Mouse (Mus musculus): Measurements from ENCODE around the gene Fmc1. TPM values are rescaled to one million over a fixed set of nuclear protein-coding genes. Genes with fewer than 3 reads are reported as not detected.
"Not testable (repeated sequence)": the region's sequence is repeated elsewhere in the genome, so short reads cannot be mapped to it uniquely, and the experiment has no call there.

Fmc1 gene
- polyA plus RNA-seq, 1 experiment from 2014 or later: 195 TPM

DNA sequence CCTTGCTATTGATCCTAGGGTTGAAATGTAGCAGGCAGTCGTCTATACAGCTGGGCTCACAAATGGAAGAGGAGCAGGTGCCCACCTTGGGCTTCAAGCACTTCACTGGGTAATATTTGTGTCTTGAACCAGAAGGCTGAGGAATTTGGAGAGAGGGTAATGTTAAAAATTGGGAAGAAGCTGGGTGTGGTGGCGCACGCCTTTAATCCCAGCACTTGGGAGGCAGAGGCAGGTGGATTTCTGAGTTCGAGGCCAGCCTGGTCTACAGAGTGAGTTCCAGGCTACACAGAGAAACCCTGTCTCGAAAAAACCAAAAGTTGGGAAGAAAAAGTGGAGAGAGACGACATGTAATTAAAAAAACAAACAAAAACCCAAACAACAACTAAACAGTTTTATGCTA, 16.5 kb downstream of the Fmc1 start:
- Histone ChIP-seq H3K4me2 (peak overlapping the region; percentile 72), H3K9ac (ENCODE audit: low read depth, low read length) (peak overlapping the region; percentile 97), H3K27ac (ENCODE audit: low read depth, low read length) (peak overlapping the region; percentile 100), H3K4me3 (ENCODE audit: low read depth, low read length) (peak overlapping the region; percentile 72; the same call in 1 of the 2 replicates)
- WGBS (ENCODE audit: insufficient replicate concordance): 78% methylated on average over 6 of the region's 6 CpGs
- ATAC-seq (replicated peaks; ENCODE audit: insufficient number of reproducible peaks, low FRiP score, low TSS enrichment); H3K4me1 ChIP-seq (ENCODE audit: control insufficient read depth, insufficient read depth, low read length); H3K27me3 ChIP-seq (ENCODE audit: control insufficient read depth, insufficient read depth, low read length); H3K9me3 ChIP-seq (replicated peaks; ENCODE audit: control insufficient read depth, low read length); H3K36me3 ChIP-seq (ENCODE audit: control insufficient read depth, insufficient read depth, low read length): not testable (repeated sequence)

DNA sequence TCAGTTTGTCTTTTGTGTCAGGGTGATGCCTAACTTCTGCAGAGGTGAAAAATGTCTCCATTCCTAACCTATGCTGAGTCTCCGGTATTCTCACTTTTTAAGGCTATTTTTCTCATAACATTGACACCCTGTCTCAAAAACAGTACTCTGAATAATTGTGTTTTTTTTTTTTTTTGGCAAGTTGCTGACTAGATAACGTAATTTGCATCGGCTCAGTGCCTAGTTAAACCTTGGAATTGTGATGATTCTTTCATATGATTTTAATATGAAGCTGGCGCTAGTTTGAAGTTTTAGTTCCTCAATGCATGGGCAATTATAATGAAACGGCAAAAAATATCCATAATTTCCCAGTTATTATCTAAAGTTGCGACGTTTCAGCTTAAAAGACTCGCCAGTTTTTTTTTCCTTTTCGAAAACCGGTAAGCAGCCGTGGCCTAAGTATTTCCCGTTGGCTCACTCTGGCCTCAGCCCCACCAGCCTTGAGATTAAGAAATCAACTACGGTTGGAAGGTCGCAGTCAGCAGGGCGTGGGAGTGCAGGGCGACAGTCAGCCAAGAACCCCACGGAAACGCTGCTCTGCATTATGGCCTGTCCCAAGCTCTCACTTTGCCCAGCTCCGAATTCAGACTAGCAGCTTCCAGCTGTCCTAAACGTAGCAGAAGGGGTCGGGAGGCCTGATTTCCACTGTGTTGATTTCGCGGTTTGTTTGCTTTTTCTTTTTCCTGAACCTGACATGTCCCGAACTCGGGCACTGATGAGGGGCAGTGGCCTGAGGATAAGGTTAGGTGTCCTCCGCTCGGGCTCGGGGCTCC, 17.2 kb downstream of the Fmc1 start:
- Histone ChIP-seq H3K36me3 (ENCODE audit: control insufficient read depth, insufficient read depth, low read length) (no peaks in the 10 kb centered on the region), H3K27me3 (ENCODE audit: control insufficient read depth, insufficient read depth, low read length) (no peaks in the 10 kb centered on the region), H3K27ac (ENCODE audit: low read depth, low read length) (peak overlapping the region; percentile 100), H3K9ac (ENCODE audit: low read depth, low read length) (peak overlapping the region; percentile 97), H3K4me3 (ENCODE audit: low read depth, low read length) (peak overlapping the region; percentile 72), H3K9me3 (replicated peaks; ENCODE audit: control insufficient read depth, low read length) (no peaks in the 10 kb centered on the region), H3K4me1 (ENCODE audit: control insufficient read depth, insufficient read depth, low read length) (peaks cover 8% of the 10 kb centered on the region), H3K4me2 (peak overlapping the region; percentile 72)
- peak; percentile 64 for ATAC-seq (replicated peaks; ENCODE audit: insufficient number of reproducible peaks, low FRiP score, low TSS enrichment)
- WGBS (ENCODE audit: insufficient replicate concordance): 8% methylated on average over 28 of the region's 28 CpGs

DNA sequence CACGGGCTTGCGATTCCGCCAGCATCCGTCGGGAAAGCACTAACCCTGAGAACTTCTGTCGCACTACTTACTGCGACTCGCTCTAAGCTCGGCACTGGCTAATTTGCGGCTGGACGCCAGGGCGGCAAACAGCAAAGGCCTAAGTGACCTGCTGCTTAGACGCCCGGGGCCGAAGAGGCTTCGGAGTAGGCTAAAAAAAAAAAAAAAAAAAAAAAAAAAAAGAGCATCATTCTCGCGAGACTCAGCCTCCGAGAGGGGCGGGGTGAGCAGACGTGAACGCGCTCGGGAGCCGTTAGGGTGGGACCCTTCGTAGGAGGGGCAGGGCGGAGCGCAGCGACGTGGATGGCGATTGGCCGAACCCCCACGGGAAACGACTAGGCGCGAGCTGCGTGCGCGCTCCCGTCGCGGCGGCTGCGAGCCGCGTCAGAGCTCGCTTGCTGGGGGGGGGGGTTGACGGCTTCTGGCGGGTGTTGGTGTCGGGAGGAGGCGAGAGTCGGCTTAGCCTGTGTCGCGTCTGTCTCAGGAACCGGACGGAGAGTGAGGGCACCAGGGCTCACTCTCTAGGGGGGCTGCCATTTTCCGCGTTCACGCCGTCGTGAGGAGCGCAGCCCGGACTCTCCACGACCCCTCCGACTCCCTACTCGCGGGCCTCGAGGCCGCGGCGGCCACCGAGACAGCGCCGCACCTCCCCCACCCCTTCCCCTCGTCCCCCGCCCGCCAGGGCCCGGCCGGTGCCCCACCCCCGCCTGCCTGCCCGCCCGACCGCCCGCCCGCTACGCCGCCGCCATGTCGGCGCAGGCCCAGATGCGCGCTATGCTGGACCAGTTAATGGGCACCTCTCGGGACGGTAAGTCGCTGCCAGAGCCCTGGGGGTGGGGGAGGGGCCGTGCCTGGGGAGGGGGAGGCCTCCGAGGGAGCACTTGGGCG, 18.0 kb downstream of the Fmc1 start, which contains the start of gene Luc7l2:
Gene Luc7l2, plus strand, starts transcription at position 273 of the 927 bp plus-strand sequence.
- H3K27me3 ChIP-seq (ENCODE audit: control insufficient read depth, insufficient read depth, low read length): no peaks in the 10 kb centered on the region
- ATAC-seq (replicated peaks; ENCODE audit: insufficient number of reproducible peaks, low FRiP score, low TSS enrichment): peak; percentile 93
- H3K36me3 ChIP-seq (ENCODE audit: control insufficient read depth, insufficient read depth, low read length): no peaks in the 10 kb centered on the region
- peaks cover 11% of the 10 kb centered on the region for H3K4me1 ChIP-seq (ENCODE audit: control insufficient read depth, insufficient read depth, low read length)
- no peaks in the 10 kb centered on the region for H3K9me3 ChIP-seq (replicated peaks; ENCODE audit: control insufficient read depth, low read length)
- under 1% methylated on average over 71 of the region's 98 CpGs for WGBS (ENCODE audit: insufficient replicate concordance)
- H3K4me2 ChIP-seq: peak within 1 kb of the TSS; percentile 72
- H3K27ac ChIP-seq (ENCODE audit: low read depth, low read length): peak within 1 kb of the TSS; percentile 100
- H3K9ac ChIP-seq (ENCODE audit: low read depth, low read length): peak within 1 kb of the TSS; percentile 97
- H3K4me3 ChIP-seq (ENCODE audit: low read depth, low read length): peak within 1 kb of the TSS; percentile 72

DNA sequence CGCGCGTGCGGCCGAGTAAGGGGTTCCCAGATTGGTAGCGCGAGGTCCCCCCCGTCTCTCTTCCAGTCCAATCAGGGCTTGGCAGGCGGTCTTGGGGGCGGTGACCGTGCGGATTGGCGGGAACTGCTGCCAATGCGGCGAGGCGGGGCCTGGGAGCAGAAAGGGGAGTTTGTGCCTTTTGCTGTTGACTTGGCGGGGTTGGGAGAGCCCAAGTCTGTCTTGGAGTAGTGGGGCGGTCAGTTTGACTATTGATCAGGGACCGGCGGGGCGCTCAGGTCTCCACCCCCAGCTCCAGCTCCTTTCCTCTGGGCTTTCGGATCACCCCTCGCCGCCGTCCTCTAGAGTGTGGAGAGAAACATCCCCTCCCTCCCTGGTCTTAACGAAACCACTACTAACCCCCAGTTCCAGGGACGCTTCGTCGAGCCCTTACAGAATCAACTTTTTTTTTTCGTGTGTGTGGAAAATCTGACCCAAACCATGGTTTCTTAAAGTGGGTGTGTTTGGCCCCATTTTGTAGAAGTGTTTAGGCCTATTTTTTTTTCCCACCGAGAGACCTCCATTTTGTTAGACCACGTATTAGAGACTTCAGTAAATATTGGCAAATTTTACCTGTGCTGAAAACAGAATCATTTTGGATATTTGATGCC, 18.8 kb downstream of the Fmc1 start:
- Histone ChIP-seq H3K4me2 (peak overlapping the region; percentile 60), H3K4me3 (ENCODE audit: low read depth, low read length) (peak overlapping the region; percentile 72), H3K4me1 (ENCODE audit: control insufficient read depth, insufficient read depth, low read length) (peaks cover 11% of the 10 kb centered on the region), H3K9ac (ENCODE audit: low read depth, low read length) (peak overlapping the region; percentile 97), H3K27me3 (ENCODE audit: control insufficient read depth, insufficient read depth, low read length) (no peaks in the 10 kb centered on the region), H3K36me3 (ENCODE audit: control insufficient read depth, insufficient read depth, low read length) (no peaks in the 10 kb centered on the region), H3K27ac (ENCODE audit: low read depth, low read length) (peak overlapping the region; percentile 100), H3K9me3 (replicated peaks; ENCODE audit: control insufficient read depth, low read length) (no peaks in the 10 kb centered on the region)
- WGBS (ENCODE audit: insufficient replicate concordance): under 1% methylated on average over 32 of the region's 32 CpGs
- ATAC-seq (replicated peaks; ENCODE audit: insufficient number of reproducible peaks, low FRiP score, low TSS enrichment): peak; percentile 90

DNA sequence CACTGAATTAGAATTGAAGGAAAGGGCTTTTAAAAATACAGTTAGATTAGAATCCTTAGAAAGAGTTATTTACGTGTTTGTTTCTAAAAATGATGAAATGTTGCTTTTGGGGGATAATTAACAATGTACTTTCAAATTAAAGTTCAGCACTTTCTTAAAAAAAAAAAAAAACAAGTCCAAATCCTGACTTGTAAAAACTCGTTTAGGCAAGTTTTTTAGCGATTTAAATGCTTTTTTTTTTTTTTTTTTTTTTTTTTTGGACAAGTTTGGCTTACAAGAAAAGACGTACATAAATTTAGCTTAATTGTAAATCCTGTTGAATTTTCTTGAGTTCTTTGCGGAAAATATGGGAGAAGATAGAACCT, 19.3 kb downstream of the Fmc1 start:
- H3K27ac ChIP-seq (ENCODE audit: low read depth, low read length): no peak overlapping the region
- WGBS (ENCODE audit: insufficient replicate concordance): 19% methylated on average over 5 of the region's 5 CpGs
- no peak overlapping the region for H3K9ac ChIP-seq (ENCODE audit: low read depth, low read length)
- H3K9me3 ChIP-seq (replicated peaks; ENCODE audit: control insufficient read depth, low read length): no peaks in the 10 kb centered on the region
- H3K36me3 ChIP-seq (ENCODE audit: control insufficient read depth, insufficient read depth, low read length): no peaks in the 10 kb centered on the region
- no peak for ATAC-seq (replicated peaks; ENCODE audit: insufficient number of reproducible peaks, low FRiP score, low TSS enrichment)
- no peaks in the 10 kb centered on the region for H3K27me3 ChIP-seq (ENCODE audit: control insufficient read depth, insufficient read depth, low read length)
- H3K4me3 ChIP-seq (ENCODE audit: low read depth, low read length): peak overlapping the region; percentile 72
- H3K4me2 ChIP-seq: peak overlapping the region; percentile 60
- peaks cover 8% of the 10 kb centered on the region for H3K4me1 ChIP-seq (ENCODE audit: control insufficient read depth, insufficient read depth, low read length)

DNA sequence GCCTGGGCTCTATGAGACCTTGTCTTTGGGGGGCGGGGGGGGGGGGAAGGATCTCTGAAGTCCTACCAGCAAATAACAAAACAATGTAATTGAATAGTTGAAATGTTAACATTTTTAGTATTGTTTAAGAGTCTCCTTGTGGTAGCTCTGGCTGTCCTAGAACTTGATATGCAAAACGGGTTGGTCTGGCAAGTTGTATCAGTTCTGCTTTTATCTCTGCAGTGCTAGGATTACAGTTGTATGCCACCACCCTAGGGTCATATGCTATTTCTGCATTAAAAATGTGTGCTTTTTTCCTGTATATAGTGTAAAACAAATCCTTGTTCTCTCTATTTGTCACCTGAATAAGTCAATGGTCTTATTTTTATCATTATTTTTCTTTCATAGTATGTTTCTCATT, 42.8 kb downstream of the Fmc1 start:
- Histone ChIP-seq H3K4me2 (no peak overlapping the region), H3K4me1 (ENCODE audit: control insufficient read depth, insufficient read depth, low read length) (no peaks in the 10 kb centered on the region), H3K9ac (ENCODE audit: low read depth, low read length) (no peak overlapping the region), H3K27me3 (ENCODE audit: control insufficient read depth, insufficient read depth, low read length) (no peaks in the 10 kb centered on the region), H3K36me3 (ENCODE audit: control insufficient read depth, insufficient read depth, low read length) (peaks cover 19% of the 10 kb centered on the region), H3K27ac (ENCODE audit: low read depth, low read length) (no peak overlapping the region), H3K9me3 (replicated peaks; ENCODE audit: control insufficient read depth, low read length) (no peaks in the 10 kb centered on the region), H3K4me3 (ENCODE audit: low read depth, low read length) (no peak overlapping the region)
- 69% methylated on average over 2 of the region's 2 CpGs for WGBS (ENCODE audit: insufficient replicate concordance)
- ATAC-seq (replicated peaks; ENCODE audit: insufficient number of reproducible peaks, low FRiP score, low TSS enrichment): no peak

DNA sequence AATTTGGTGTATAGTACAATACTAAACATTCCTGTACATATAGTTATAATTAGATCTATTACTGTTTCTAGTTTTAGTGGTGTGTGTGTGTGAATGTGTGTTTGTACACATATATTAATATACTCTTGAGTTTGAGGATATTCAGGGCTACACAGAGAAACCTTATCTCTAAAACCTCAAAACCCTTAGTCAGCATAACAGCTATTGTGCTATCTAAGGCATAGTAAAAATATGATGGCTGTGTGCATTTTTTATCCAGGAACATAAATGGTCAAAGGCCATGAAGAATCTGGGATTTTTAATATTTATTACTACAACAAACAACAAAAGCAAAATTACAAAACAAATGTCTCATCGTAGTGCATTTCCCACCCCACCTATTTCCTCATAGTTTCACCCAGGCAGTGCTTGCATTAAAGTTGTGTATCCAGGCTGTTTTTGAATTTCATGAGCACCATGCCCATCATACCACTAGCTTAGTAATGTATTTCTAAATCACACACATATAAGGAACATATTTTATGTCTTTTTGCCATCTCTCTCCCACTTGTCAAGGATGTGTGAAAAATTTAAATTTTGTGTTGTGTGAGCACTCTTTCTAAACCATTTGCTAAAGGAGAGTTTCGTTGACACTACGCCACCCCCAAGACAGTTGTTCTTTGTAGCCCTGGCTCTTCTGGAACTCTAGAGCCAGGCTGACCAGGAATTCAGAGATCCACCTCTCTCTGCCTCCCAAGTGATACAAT, 47.0 kb downstream of the Fmc1 start:
- Histone ChIP-seq H3K27ac (ENCODE audit: low read depth, low read length) (no peak overlapping the region), H3K4me2 (no peak overlapping the region), H3K27me3 (ENCODE audit: control insufficient read depth, insufficient read depth, low read length) (no peaks in the 10 kb centered on the region), H3K9me3 (replicated peaks; ENCODE audit: control insufficient read depth, low read length) (no peaks in the 10 kb centered on the region), H3K9ac (ENCODE audit: low read depth, low read length) (no peak overlapping the region), H3K4me1 (ENCODE audit: control insufficient read depth, insufficient read depth, low read length) (no peaks in the 10 kb centered on the region), H3K4me3 (ENCODE audit: low read depth, low read length) (no peak overlapping the region), H3K36me3 (ENCODE audit: control insufficient read depth, insufficient read depth, low read length) (peaks cover 7% of the 10 kb centered on the region)
- WGBS (ENCODE audit: insufficient replicate concordance): 94% methylated on average over 3 of the region's 3 CpGs
- ATAC-seq (replicated peaks; ENCODE audit: insufficient number of reproducible peaks, low FRiP score, low TSS enrichment): no peak

DNA sequence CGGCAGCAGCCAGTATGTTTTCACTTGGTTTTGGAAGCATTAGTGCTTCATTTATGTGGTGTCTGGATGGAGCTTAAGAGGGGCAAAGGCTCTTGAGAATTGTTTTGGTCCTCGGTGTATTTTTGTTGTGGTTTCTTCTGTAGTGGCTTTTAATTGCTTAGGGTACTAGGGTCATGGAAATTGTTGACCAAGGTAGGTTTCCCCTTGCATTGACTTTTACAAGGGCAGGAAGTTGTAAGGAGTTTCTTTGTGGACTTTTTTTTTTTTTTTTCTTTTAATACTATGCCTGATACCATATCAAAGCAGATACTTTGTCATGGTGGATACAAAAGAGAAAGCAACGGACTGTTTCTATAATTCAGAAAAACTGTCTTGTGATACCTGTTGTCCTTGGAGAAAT, 48.4 kb downstream of the Fmc1 start:
- H3K36me3 ChIP-seq (ENCODE audit: control insufficient read depth, insufficient read depth, low read length): peaks cover 17% of the 10 kb centered on the region
- WGBS (ENCODE audit: insufficient replicate concordance): 90% methylated on average over 3 of the region's 3 CpGs
- ATAC-seq (replicated peaks; ENCODE audit: insufficient number of reproducible peaks, low FRiP score, low TSS enrichment): no peak

More for the DNA sequence above, 48.4 kb downstream of the Fmc1 start:
- Histone ChIP-seq H3K4me3 (ENCODE audit: low read depth, low read length) (no peak overlapping the region), H3K4me1 (ENCODE audit: control insufficient read depth, insufficient read depth, low read length) (no peaks in the 10 kb centered on the region), H3K9ac (ENCODE audit: low read depth, low read length) (no peak overlapping the region), H3K9me3 (replicated peaks; ENCODE audit: control insufficient read depth, low read length) (no peaks in the 10 kb centered on the region), H3K27me3 (ENCODE audit: control insufficient read depth, insufficient read depth, low read length) (no peaks in the 10 kb centered on the region), H3K4me2 (no peak overlapping the region), H3K27ac (ENCODE audit: low read depth, low read length) (no peak overlapping the region)

Data from heart, embryonic 11.5 days (tissue).